Mouse (Mus musculus) intestine, postnatal 0 days (tissue): ENCODE data around the gene Mapk6. TPM values are rescaled to one million over a fixed set of nuclear protein-coding genes. Genes with fewer than 3 reads are reported as not detected.
A peak's percentile ranks its signal among the peaks of the same experiment; 100 is the strongest.
"Not testable (repeated sequence)": the region's sequence is repeated elsewhere in the genome, so short reads cannot be mapped to it uniquely, and the experiment has no call there.

Experiments used
- ATAC-seq: fragments of 200-750 bp; cut with Nextera tagmentation; 2 replicates; pipeline ENCODE4 v1.8.0; 2017; ENCODE audit warnings: mild to moderate bottlenecking, moderate TSS enrichment, moderate library complexity
- H3K27ac ChIP-seq: fragments of 300-500 bp; sonication (generic); 2 replicates; pipeline ENCODE4 v1.5.1; 2014; ENCODE audit warnings: mild to moderate bottlenecking, low read depth, low read length, moderate library complexity
- H3K27me3 ChIP-seq: fragments of 300-500 bp; sonication (generic); replicated peaks from 2 replicates; pipeline ENCODE4 v1.6.1; 2014; ENCODE audit warnings: low read length, mixed read lengths; ENCODE audit not compliant: control insufficient read depth, insufficient read depth
- H3K36me3 ChIP-seq: fragments of 300-500 bp; sonication (generic); 2 replicates; pipeline ENCODE4 v1.6.1; 2014; ENCODE audit warnings: mild to moderate bottlenecking, moderate library complexity; ENCODE audit not compliant: control insufficient read depth, insufficient read depth
- H3K4me1 ChIP-seq: fragments of 300-500 bp; sonication (generic); replicated peaks from 2 replicates; pipeline ENCODE4 v1.6.1; 2014; ENCODE audit warnings: antibody characterized with exemption, low read length, mixed read lengths; ENCODE audit not compliant: control insufficient read depth, insufficient read depth
- H3K4me2 ChIP-seq: fragments of 300-500 bp; sonication (generic); replicated peaks from 2 replicates; pipeline ENCODE4 v1.6.1; 2014; ENCODE audit warnings: low read depth, mild to moderate bottlenecking, moderate library complexity
- H3K4me3 ChIP-seq: fragments of 300-500 bp; sonication (generic); 2 replicates; pipeline ENCODE4 v1.5.1; 2014; ENCODE audit warnings: low read depth, low read length
- H3K9ac ChIP-seq: fragments of 300-500 bp; sonication (generic); 2 replicates; pipeline ENCODE4 v1.6.1; 2014; ENCODE audit warnings: mild to moderate bottlenecking, low read depth, low read length
- H3K9me3 ChIP-seq: fragments of 300-500 bp; sonication (generic); 2 replicates; pipeline ENCODE4 v1.6.1; 2016; ENCODE audit warnings: mixed run types; ENCODE audit not compliant: control insufficient read depth
- CTCF ChIP-seq: sonication (generic); IDR thresholded peaks from 2 replicates; pipeline ENCODE4 v1.5.1; 2016; ENCODE audit warnings: low read depth, mild to moderate bottlenecking, control low read depth, antibody characterized with exemption, moderate library complexity
- WGBS: fragments of 180-500 bp; shearing (Covaris S2); extraction: QIAGEN DNeasy Blood & Tissue Kit; methylation state at CpG from one replicate; pipeline ENCODE4 v1.1.7; 2014; 5-methylcytosine and 5-hydroxymethylcytosine counted together
- polyA plus RNA-seq: library from polyadenylated mRNA; unstranded; fragments of >200 nt; fragmentation: Nextera tagmentation; extraction: Ambion mirVana; gene quantifications from 2 replicates; pipeline ENCODE4 v1.2.1, GENCODE M21; 2015

Gene Mapk6
- 36.6 and 39.2 TPM in 2 replicates for polyA plus RNA-seq

DNA sequence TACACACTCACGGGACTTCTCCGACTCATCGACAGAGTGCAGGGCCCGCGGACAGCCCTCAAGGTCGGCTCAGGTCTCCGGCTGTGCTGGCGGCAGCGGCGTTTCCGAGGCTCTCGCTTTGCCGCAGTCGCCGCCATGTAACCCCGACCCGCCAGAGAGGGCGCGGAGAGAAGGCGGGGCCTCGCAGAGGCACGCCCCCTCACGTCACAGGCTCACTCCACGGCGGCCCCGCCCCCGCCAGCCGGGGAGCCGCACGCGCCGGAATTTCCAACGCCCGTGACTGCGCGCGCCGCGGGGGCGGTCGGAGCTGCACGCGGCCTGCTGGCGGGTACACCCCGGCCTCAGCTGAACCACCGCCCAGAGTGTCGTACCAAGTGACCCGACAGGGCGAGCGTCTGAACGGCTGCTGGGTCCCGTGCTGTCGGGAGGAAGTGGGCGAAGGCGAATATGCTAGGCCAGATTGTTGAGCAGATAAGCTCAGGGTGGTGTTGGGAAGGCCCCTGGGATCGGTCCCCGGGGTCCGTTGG, at the start of gene Mapk6:
TSS of gene Mapk6 (minus strand) at position 154 of the 527 bp plus-strand sequence.
- Histone ChIP-seq H3K27ac (peak within 1 kb of the TSS; percentile 99), H3K27me3 (no peaks in the 10 kb centered on the region), H3K9me3 (no peaks in the 10 kb centered on the region), H3K9ac (peak within 1 kb of the TSS; percentile 97), H3K36me3 (no peaks in the 10 kb centered on the region), H3K4me3 (peak within 1 kb of the TSS; percentile 92), H3K4me2 (peak within 1 kb of the TSS; percentile 72), H3K4me1 (peaks cover 5% of the 10 kb centered on the region; the same call in 1 of the 2 replicates)
- under 1% methylated on average over 43 of the region's 58 CpGs for WGBS
- peak; percentile 39 for TF ChIP-seq CTCF
- peak; percentile 91 for ATAC-seq

DNA sequence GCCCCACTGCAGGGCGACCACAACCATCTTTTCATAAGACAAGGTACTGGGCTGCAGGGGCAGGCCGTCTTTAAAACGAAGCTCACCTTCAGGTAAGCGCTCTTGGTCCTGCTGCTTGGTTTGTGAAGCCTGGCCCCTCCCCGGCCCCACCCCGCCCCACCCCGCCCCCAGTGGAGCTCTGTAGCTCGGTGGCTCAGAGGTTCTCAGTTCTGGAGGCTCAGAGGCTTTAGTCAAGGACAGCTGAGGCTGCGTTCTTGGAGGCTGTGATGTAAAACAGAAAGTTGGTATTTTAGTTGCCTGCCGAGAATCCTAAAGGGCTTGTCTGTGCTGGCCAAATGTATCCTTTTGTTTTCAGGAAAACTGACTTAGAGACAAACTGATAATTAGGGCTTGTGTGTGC, 45.9 kb upstream of the Mapk6 start:
- Histone ChIP-seq H3K27ac (no peak overlapping the region), H3K9ac (no peak overlapping the region), H3K9me3 (no peaks in the 10 kb centered on the region), H3K4me2 (no peak overlapping the region), H3K4me3 (no peak overlapping the region), H3K36me3 (peaks cover 83% of the 10 kb centered on the region), H3K4me1 (no peaks in the 10 kb centered on the region), H3K27me3 (no peaks in the 10 kb centered on the region)
- ATAC-seq = no peak
- WGBS = 64% methylated on average over 10 of the region's 10 CpGs
- no peak for TF ChIP-seq CTCF

DNA sequence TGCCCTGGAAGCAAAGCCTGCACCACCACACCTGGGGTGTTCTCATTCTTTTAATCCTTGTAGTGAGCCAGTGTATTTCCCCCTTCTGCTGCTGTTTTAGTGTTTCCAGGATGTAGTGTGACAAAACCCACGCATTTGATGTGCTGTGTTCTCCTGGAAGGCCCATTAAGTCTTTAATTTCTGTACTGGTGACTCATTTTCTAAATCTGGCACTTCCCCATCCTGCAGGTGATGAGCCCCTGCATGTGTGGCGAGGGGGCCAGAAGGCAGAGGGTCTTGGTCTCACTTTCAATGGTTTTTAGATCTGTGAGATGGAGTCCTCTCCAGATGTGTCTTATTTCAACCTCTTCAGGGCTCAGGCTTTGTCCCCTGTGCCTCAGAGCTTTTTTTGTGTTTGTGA, 44.2 kb upstream of the Mapk6 start:
- 80% methylated on average over 2 of the region's 2 CpGs for WGBS
- no peak overlapping the region for H3K9ac ChIP-seq
- no peaks in the 10 kb centered on the region for H3K27me3 ChIP-seq
- H3K9me3 ChIP-seq = no peaks in the 10 kb centered on the region
- H3K4me1 ChIP-seq = no peaks in the 10 kb centered on the region
- no peak for TF ChIP-seq CTCF
- H3K27ac ChIP-seq = no peak overlapping the region
- H3K36me3 ChIP-seq = peaks cover 78% of the 10 kb centered on the region
- no peak for ATAC-seq
- no peak overlapping the region for H3K4me2 ChIP-seq
- H3K4me3 ChIP-seq = no peak overlapping the region

DNA sequence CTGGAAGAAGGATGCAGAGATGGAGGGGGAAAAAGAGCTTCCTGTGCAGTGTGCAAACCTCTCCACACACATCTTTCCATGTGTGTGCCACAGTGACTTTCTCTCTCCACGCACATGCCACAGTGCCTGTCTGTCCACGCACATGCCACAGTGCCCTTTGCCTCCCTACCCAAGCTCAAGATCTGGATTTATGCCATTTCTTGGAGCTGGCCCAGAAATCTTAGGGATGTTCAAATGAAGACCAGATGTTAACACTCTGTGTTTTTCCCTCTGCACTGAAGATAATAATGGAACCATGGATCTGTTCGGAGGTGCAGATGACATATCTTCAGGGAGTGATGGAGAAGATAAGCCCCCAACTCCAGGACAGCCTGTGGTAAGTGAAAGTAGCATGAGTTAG, 38.2 kb upstream of the Mapk6 start:
- Histone ChIP-seq H3K27ac (no peak overlapping the region), H3K27me3 (no peaks in the 10 kb centered on the region), H3K9ac (no peak overlapping the region), H3K36me3 (peaks cover 41% of the 10 kb centered on the region), H3K4me2 (no peak overlapping the region), H3K4me3 (no peak overlapping the region), H3K9me3 (no peaks in the 10 kb centered on the region), H3K4me1 (no peaks in the 10 kb centered on the region)
- WGBS = 91% methylated on average over 3 of the region's 3 CpGs
- TF ChIP-seq CTCF = no peak
- no peak for ATAC-seq

DNA sequence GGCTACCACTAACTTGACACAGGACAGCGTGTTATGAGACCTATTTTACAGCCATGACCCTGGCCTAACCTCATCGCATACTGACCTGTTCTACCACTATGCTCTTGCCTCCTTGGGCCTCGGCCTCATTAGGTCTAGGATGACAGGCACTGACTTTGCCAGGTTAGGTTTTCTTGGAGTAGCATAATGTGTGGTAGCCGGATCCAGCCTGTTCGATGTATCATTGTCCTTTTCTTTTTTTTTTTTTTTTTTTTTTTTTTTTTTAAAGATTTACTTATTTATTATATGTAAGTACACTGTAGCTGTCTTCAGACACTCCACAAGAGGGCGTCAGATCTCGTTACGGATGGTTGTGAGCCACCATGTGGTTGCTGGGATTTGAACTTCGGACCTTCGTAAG, 36.8 kb upstream of the Mapk6 start:
- not testable (repeated sequence) for H3K9ac ChIP-seq, H3K27me3 ChIP-seq, H3K4me2 ChIP-seq, H3K4me3 ChIP-seq, ATAC-seq, H3K4me1 ChIP-seq, H3K27ac ChIP-seq, H3K9me3 ChIP-seq
- WGBS = 78% methylated on average over 10 of the region's 10 CpGs
- 0 out of 2 replicates have a peak, but pooled peaks have one; percentile 8 for TF ChIP-seq CTCF
- peaks cover 33% of the 10 kb centered on the region for H3K36me3 ChIP-seq

DNA sequence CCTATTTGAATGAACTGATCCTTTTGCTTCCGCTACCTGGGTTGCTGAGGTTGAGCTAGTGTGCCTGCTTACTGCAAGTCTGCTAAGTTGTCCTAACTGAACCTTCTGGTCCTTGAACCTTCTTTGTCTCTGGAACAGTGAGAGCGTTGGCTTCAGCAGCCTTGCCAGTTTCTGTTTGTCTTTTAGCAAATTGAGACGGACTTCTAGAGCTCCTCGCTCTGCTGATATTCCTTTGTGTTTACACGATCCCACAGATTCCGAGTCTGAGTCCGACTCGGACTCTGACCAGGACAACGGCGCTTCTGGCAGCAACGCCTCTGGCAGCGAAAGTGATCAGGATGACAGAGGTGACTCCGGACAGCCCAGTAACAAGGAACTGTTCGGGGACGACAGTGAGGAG, 35.2 kb upstream of the Mapk6 start:
- ATAC-seq = no peak
- Histone ChIP-seq H3K9me3 (no peaks in the 10 kb centered on the region), H3K27me3 (no peaks in the 10 kb centered on the region), H3K4me2 (no peak overlapping the region), H3K36me3 (peaks cover 31% of the 10 kb centered on the region), H3K4me1 (peaks cover 5% of the 10 kb centered on the region), H3K9ac (no peak overlapping the region), H3K4me3 (no peak overlapping the region), H3K27ac (no peak overlapping the region)
- no peak for TF ChIP-seq CTCF
- 82% methylated on average over 15 of the region's 15 CpGs for WGBS

DNA sequence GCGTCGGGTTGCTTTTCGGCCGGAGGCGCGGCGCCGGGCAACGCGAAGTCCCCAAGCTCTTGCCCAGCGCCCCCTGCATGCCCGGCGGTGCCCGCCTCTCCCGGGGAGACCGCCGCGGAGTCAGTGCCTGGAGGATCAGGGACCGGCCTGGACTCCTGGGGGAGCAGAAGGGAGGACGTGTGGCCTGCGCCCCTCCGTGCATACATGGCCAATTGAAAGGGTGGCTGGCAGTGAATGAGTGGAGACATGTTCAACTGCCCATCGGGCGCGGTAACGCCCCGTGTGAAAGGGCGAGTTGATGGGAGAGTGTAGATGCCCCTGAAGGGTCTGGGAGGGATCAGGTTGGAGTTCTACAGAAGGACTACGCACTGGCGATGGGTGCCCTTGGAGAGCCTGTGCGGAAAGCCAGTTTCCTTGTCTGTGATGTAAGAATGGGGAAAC, 31.9 kb upstream of the Mapk6 start:
- Histone ChIP-seq H3K27me3 (no peaks in the 10 kb centered on the region), H3K36me3 (no peaks in the 10 kb centered on the region; the same call in 1 of the 2 replicates), H3K4me2 (peak overlapping the region; percentile 65), H3K9me3 (no peaks in the 10 kb centered on the region), H3K4me1 (peaks cover 5% of the 10 kb centered on the region), H3K9ac (peak overlapping the region; percentile 75), H3K27ac (peak overlapping the region; percentile 76; the same call in 1 of the 2 replicates), H3K4me3 (peak overlapping the region; percentile 54)
- 1% methylated on average over 27 of the region's 31 CpGs for WGBS
- peak; percentile 70 for ATAC-seq
- peak; percentile 60 for TF ChIP-seq CTCF
